Comparison of ENCODE assay signal across 9 mouse cellular contexts in genomic region chr9:75306126-75306898, GRCm38 (mm10). TPM values are rescaled to one million over a fixed set of nuclear protein-coding genes. Genes with fewer than 3 reads are reported as not detected.
DNase-seq lines count a peak whose midpoint lies in the region; ATAC-seq and TF ChIP-seq lines count a peak whose summit lies in the region.
"Had no signal": no experiment of that assay in that cellular context is flagged by ENCODE, and none has a peak within 500 bp of the region (broad histone marks: within the 10 kb centered on the region; RNA-seq: fewer than 3 reads in every experiment).

TSS of gene Gnb5 (plus strand) at chr9:75306288.

- no peak for ATAC-seq in heart, embryonic 15.5 days (replicated peaks; ENCODE audit: insufficient number of reproducible peaks, insufficient read depth, low FRiP score, low read depth)

- intact Hi-C loops in left cerebral cortex, postnatal 25 days (cut with DNase I), result no loop called here

- no peaks in the 10 kb centered on the region for H3K27me3 ChIP-seq in heart, embryonic 15.5 days

- no peaks in the 10 kb centered on the region for H3K36me3 ChIP-seq in heart, embryonic 15.5 days
- H3K36me3 ChIP-seq: G1E had no signal

- DNase-seq in layer of hippocampus, adult 2 months (ENCODE audit: low spot score in 2 of 2), result no peak
- no peak for DNase-seq in layer of hippocampus, adult 11-12 months (ENCODE audit: low spot score)
- DNase-seq in cerebellum, adult 9-11 months, result peak; percentile 94
- no peak for DNase-seq in left cerebral cortex, postnatal 25 days (ENCODE audit: low spot score in 2 of 2)
- DNase-seq in thymus, postnatal 36 days, result no peak
- DNase-seq in frontal cortex, postnatal 10 days (ENCODE audit: low spot score in 2 of 2), result no peak
- no peak for DNase-seq in lung, postnatal 4 days

- H3K4me2 ChIP-seq in heart, embryonic 15.5 days, result no peak within 1 kb of the TSS

- H3K4me1 ChIP-seq in heart, embryonic 15.5 days (replicated peaks), result peaks cover 3% of the 10 kb centered on the region; the same call in 1 of the 2 replicates

- no peak for TF ChIP-seq CTCF in layer of hippocampus, adult 2 months (conservative IDR thresholded peaks at IDR 0.05)

- H3K27ac ChIP-seq in layer of hippocampus, adult 2 months, result peak within 1 kb of the TSS; percentile 14; the same call in 1 of the 2 replicates
- H3K27ac ChIP-seq in heart, embryonic 15.5 days, result no peak within 1 kb of the TSS

- no peak within 1 kb of the TSS for H3K4me3 ChIP-seq in layer of hippocampus, adult 2 months
- H3K4me3 ChIP-seq in heart, embryonic 15.5 days, result no peak within 1 kb of the TSS

- no peaks in the 10 kb centered on the region for H3K9me3 ChIP-seq in heart, embryonic 15.5 days (replicated peaks)
- H3K9me3 ChIP-seq: G1E had no signal

- no peak within 1 kb of the TSS for H3K9ac ChIP-seq in heart, embryonic 15.5 days

- WGBS in heart, embryonic 15.5 days, result 76% methylated on average over 11 of the region's 11 CpGs

RNA-seq across cellular contexts. Expression of gene Gnb5, which starts in this region (rescaled TPM):
- total RNA-seq in layer of hippocampus, adult 2 months (2021), result 100 to 1,000 TPM; 125 to 127 TPM
- 53.7 and 56.1 TPM in 2 replicates for polyA plus RNA-seq in heart, embryonic 15.5 days (2015; fragmentation: Nextera tagmentation; extraction: Ambion mirVana)
- 100 to 1,000 TPM; 151 to 154 TPM for total RNA-seq in left cerebral cortex, postnatal 25 days (2021)
- polyA plus RNA-seq: G1E had no signal
